Mouse (Mus musculus): ENCODE measurements around the gene Eif4g1.

The Eif4g1 gene

GRCm38 (mm10) chr16:20708220-20708938 lies 40.3 kb downstream of the Eif4g1 start:
- TF ChIP-seq GATA4 (IDR thresholded peaks at IDR 0.05; ENCODE audit: insufficient replicate concordance, low read length), result no peak

- TF ChIP-seq GATA4 (IDR thresholded peaks at IDR 0.05; ENCODE audit: insufficient replicate concordance, low read length), result no peak
These were observed 41.0 kb downstream of the Eif4g1 start for GRCm38 (mm10) chr16:20708939-20709734.

GRCm38 (mm10) chr16:20710370-20710769 lies 42.3 kb downstream of the Eif4g1 start:
- TF ChIP-seq GATA4 (IDR thresholded peaks at IDR 0.05; ENCODE audit: insufficient replicate concordance, low read length), result no peak

- TF ChIP-seq GATA4 (IDR thresholded peaks at IDR 0.05; ENCODE audit: insufficient replicate concordance, low read length), result no peak
These were observed 42.7 kb downstream of the Eif4g1 start for GRCm38 (mm10) chr16:20710810-20711209.

GRCm38 (mm10) chr16:20712190-20712589 lies 44.1 kb downstream of the Eif4g1 start:
- no peak for TF ChIP-seq GATA4 (IDR thresholded peaks at IDR 0.05; ENCODE audit: insufficient replicate concordance, low read length)

GRCm38 (mm10) chr16:20712889-20713288 lies 44.8 kb downstream of the Eif4g1 start:
- TF ChIP-seq GATA4 (IDR thresholded peaks at IDR 0.05; ENCODE audit: insufficient replicate concordance, low read length), result no peak

GRCm38 (mm10) chr16:20714307-20715080 lies 46.4 kb downstream of the Eif4g1 start:
- no peak for TF ChIP-seq GATA4 (IDR thresholded peaks at IDR 0.05; ENCODE audit: insufficient replicate concordance, low read length)

GRCm38 (mm10) chr16:20715161-20715560 lies 47.0 kb downstream of the Eif4g1 start:
- no peak for TF ChIP-seq GATA4 (IDR thresholded peaks at IDR 0.05; ENCODE audit: insufficient replicate concordance, low read length)

GRCm38 (mm10) chr16:20715566-20715965 lies 47.5 kb downstream of the Eif4g1 start:
- no peak for TF ChIP-seq GATA4 (IDR thresholded peaks at IDR 0.05; ENCODE audit: insufficient replicate concordance, low read length)

- TF ChIP-seq GATA4 (IDR thresholded peaks at IDR 0.05; ENCODE audit: insufficient replicate concordance, low read length), result no peak; the same call in 1 of the 2 replicates
These were observed 48.1 kb downstream of the Eif4g1 start for GRCm38 (mm10) chr16:20715976-20716840.

GRCm38 (mm10) chr16:20716841-20717180 lies 48.7 kb downstream of the Eif4g1 start:
- TF ChIP-seq GATA4 (IDR thresholded peaks at IDR 0.05; ENCODE audit: insufficient replicate concordance, low read length), result no peak

GRCm38 (mm10) chr16:20717181-20717977 lies 49.3 kb downstream of the Eif4g1 start, which contains the start of the genes Polr2h and Clcn2:
Polr2h (plus strand) TSS chr16:20717665.
Clcn2 (minus strand) TSS chr16:20717746.
- TF ChIP-seq GATA4 (IDR thresholded peaks at IDR 0.05; ENCODE audit: insufficient replicate concordance, low read length), result peak; percentile 25; the same call in 1 of the 2 replicates

- TF ChIP-seq GATA4 (IDR thresholded peaks at IDR 0.05; ENCODE audit: insufficient replicate concordance, low read length), result no peak
These were observed 50.0 kb downstream of the Eif4g1 start for GRCm38 (mm10) chr16:20717978-20718670.
